Mouse (Mus musculus): ENCODE measurements around the gene Hps6. TPM values are rescaled to one million over a fixed set of nuclear protein-coding genes. Genes with fewer than 3 reads are reported as not detected.
"Not testable (repeated sequence)": the region's sequence is repeated elsewhere in the genome, so short reads cannot be mapped to it uniquely, and the experiment has no call there.

Gene Hps6
- polyA plus RNA-seq (2021), result 15.6 TPM

GRCm38 (mm10) chr19:46003371-46004226 is at the start of gene Hps6:
Hps6 (plus strand) TSS chr19:46003508.
- ATAC-seq (peak; percentile 80), DNase-seq (ENCODE audit: low read depth, low spot score) (peak; percentile 27)
- in situ Hi-C loops (cut with MboI; ENCODE audit: low pct_unique_long_range_greater_than_20kb), result no loop called here
- no peak for TF ChIP-seq CTCF (IDR thresholded peaks at IDR 0.05)
- CTCF ChIA-PET, result interaction anchor here (1.2 to 4.6 kb wide), 2 partner anchors 9 to 10 kb away, joined by 4 to 24 read pairs; no protein-coding TSS in a partner anchor
- H3K27me3 ChIP-seq, result no peaks in the 10 kb centered on the region
- POLR2A ChIA-PET, result interaction anchor here (1.3 kb wide), 2 partner anchors 10 to 35 kb away, joined by 3 to 4 read pairs; no protein-coding TSS in a partner anchor

- ATAC-seq (no peak), DNase-seq (ENCODE audit: low read depth, low spot score) (no peak)
- ChIA-PET POLR2A (no interaction called here), CTCF (no interaction called here)
- no peak for TF ChIP-seq CTCF (IDR thresholded peaks at IDR 0.05)
- no peaks in the 10 kb centered on the region for H3K27me3 ChIP-seq
- in situ Hi-C loops (cut with MboI; ENCODE audit: low pct_unique_long_range_greater_than_20kb), result no loop called here
These were observed 46.6 kb upstream of the Hps6 start for GRCm38 (mm10) chr19:45956736-45957135.

- no peaks in the 10 kb centered on the region for H3K27me3 ChIP-seq
- TF ChIP-seq CTCF (IDR thresholded peaks at IDR 0.05), result no peak
- DNase-seq (ENCODE audit: low read depth, low spot score) (no peak), ATAC-seq (no peak)
- ChIA-PET CTCF (interaction anchor here (1.0 to 3.6 kb wide), 4 partner anchors 11 to 156 kb away, joined by 3 to 10 read pairs (median 3); no protein-coding TSS in a partner anchor), POLR2A (interaction anchor here (0.7 kb wide), 1 partner anchor 51 kb away, joined by 3 read pairs; no protein-coding TSS in a partner anchor)
- in situ Hi-C loops (cut with MboI; ENCODE audit: low pct_unique_long_range_greater_than_20kb), result no loop called here
These were observed 42.5 kb upstream of the Hps6 start for GRCm38 (mm10) chr19:45960770-45961169.

- ATAC-seq, result no peak
- no peaks in the 10 kb centered on the region for H3K27me3 ChIP-seq
- no peak for DNase-seq (ENCODE audit: low read depth, low spot score)
- CTCF ChIA-PET, result no interaction called here
- in situ Hi-C loops (cut with MboI; ENCODE audit: low pct_unique_long_range_greater_than_20kb), result no loop called here
- TF ChIP-seq CTCF (IDR thresholded peaks at IDR 0.05), result no peak
- POLR2A ChIA-PET, result no interaction called here
These were observed 18.9 kb upstream of the Hps6 start for GRCm38 (mm10) chr19:45984379-45984778.

GRCm38 (mm10) chr19:45988238-45988637 is 15.1 kb upstream of the Hps6 start:
- H3K27me3 ChIP-seq, result no peaks in the 10 kb centered on the region
- DNase-seq (ENCODE audit: low read depth, low spot score) (no peak), ATAC-seq (no peak)
- in situ Hi-C loops (cut with MboI; ENCODE audit: low pct_unique_long_range_greater_than_20kb), result no loop called here
- ChIA-PET POLR2A (no interaction called here), CTCF (interaction anchor here (1.0 kb wide), 1 partner anchor 35 kb away, joined by 3 read pairs; no protein-coding TSS in a partner anchor)
- TF ChIP-seq CTCF (IDR thresholded peaks at IDR 0.05), result no peak

GRCm38 (mm10) chr19:45991171-45991570 is 12.1 kb upstream of the Hps6 start:
- no peak for TF ChIP-seq CTCF (IDR thresholded peaks at IDR 0.05)
- in situ Hi-C loops (cut with MboI; ENCODE audit: low pct_unique_long_range_greater_than_20kb), result no loop called here
- DNase-seq (ENCODE audit: low read depth, low spot score), result no peak
- no peaks in the 10 kb centered on the region for H3K27me3 ChIP-seq
- ChIA-PET POLR2A (interaction anchor here (1.4 kb wide), 1 partner anchor 15 kb away, joined by 3 read pairs; no protein-coding TSS in a partner anchor), CTCF (interaction anchor here (2.8 kb wide), 1 partner anchor 23 kb away, joined by 7 read pairs; no protein-coding TSS in a partner anchor)
- ATAC-seq, result no peak

- POLR2A ChIA-PET; DNase-seq (ENCODE audit: low read depth, low spot score); ATAC-seq; in situ Hi-C loops (cut with MboI; ENCODE audit: low pct_unique_long_range_greater_than_20kb); H3K27me3 ChIP-seq: not testable (repeated sequence)
- CTCF ChIA-PET, result interaction anchor here (2.1 kb wide), 1 partner anchor 10 kb away, joined by 4 read pairs; the partner anchor contains the start of gene Hps6
These were observed 9.9 kb upstream of the Hps6 start for GRCm38 (mm10) chr19:45993441-45993840.

GRCm38 (mm10) chr19:45993981-45994737 is 9.1 kb upstream of the Hps6 start:
- CTCF ChIA-PET, result interaction anchor here (2.1 to 2.5 kb wide), 2 partner anchors 9 to 20 kb away, joined by 4 to 12 read pairs; partner anchors contain the start of gene Hps6
- no peak for DNase-seq (ENCODE audit: low read depth, low spot score)
- in situ Hi-C loops (cut with MboI; ENCODE audit: low pct_unique_long_range_greater_than_20kb), result no loop called here
- ATAC-seq, result no peak
- no peak for TF ChIP-seq CTCF (IDR thresholded peaks at IDR 0.05)
- POLR2A ChIA-PET, result no interaction called here
- H3K27me3 ChIP-seq, result no peaks in the 10 kb centered on the region

GRCm38 (mm10) chr19:45997365-45997764 is 5.9 kb upstream of the Hps6 start:
- TF ChIP-seq CTCF (IDR thresholded peaks at IDR 0.05), result no peak
- no peaks in the 10 kb centered on the region for H3K27me3 ChIP-seq
- CTCF ChIA-PET, result interaction anchor here (1.2 kb wide), 1 partner anchor 17 kb away, joined by 5 read pairs; no protein-coding TSS in a partner anchor
- POLR2A ChIA-PET, result no interaction called here
- ATAC-seq (no peak), DNase-seq (ENCODE audit: low read depth, low spot score) (no peak)
- in situ Hi-C loops (cut with MboI; ENCODE audit: low pct_unique_long_range_greater_than_20kb), result no loop called here

Measured in Patski (cell line).